Mouse (Mus musculus): ENCODE results near the gene Rwdd4a. TPM values are rescaled to one million over a fixed set of nuclear protein-coding genes. Genes with fewer than 3 reads are reported as not detected.

Gene Rwdd4a
- polyA plus RNA-seq (2012; rRNA removed), result 28.5 and 29.0 TPM in 2 replicates

GRCm38 (mm10) chr8:47533344-47534125 is at the start of gene Rwdd4a, which contains the start of gene Trappc11:
Gene Rwdd4a (plus strand): TSS chr8:47533664.
Gene Trappc11 (minus strand): TSS chr8:47533470.

Other genes starting within 250 kb of the Rwdd4a start
- gene Stox2, start 87.3 kb upstream of the Rwdd4a start, polyA plus RNA-seq (2012; rRNA removed), result 28.3 and 31.3 TPM in 2 replicates
- 45.6 and 48.3 TPM in 2 replicates for gene Trappc11, start 194 bp upstream of the Rwdd4a start, polyA plus RNA-seq (2012; rRNA removed)
- gene Ing2, start 141.9 kb downstream of the Rwdd4a start, polyA plus RNA-seq (2012; rRNA removed), result 15.1 and 16.6 TPM in 2 replicates
- gene Cdkn2aip, start 180.3 kb downstream of the Rwdd4a start, polyA plus RNA-seq (2012; rRNA removed), result 20.0 and 20.4 TPM in 2 replicates

All from central nervous system, embryonic 14 days (tissue).